Mouse (Mus musculus): Measurements from ENCODE around the gene Igf2r.

Igf2r gene

GRCm38 (mm10) chr17:12769380-12769921, at the start of gene Igf2r:
Gene Igf2r (minus strand): TSS chr17:12769664.
- DNase-seq, result peak; percentile 86 to 92

DNA sequence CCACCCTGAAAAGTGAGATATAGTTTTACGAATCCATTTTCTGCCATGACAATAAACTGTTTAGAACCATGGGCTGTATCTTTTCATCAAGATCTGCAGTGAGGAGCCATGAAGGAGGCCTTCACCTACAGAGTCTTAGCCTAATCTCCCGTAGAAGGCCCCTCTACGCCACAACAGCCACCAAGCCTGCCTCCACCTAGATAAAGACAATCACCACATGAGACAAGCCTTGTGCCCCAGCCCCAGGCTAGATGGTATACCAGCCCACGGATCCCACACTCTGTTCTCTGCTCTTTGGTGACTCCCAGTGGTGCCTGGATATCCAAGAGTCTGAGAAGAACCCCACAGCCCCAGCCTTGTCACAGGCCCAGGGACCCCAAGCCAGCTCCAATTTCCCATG, 46.4 kb upstream of the Igf2r start:
- DNase-seq, result no peak

DNA sequence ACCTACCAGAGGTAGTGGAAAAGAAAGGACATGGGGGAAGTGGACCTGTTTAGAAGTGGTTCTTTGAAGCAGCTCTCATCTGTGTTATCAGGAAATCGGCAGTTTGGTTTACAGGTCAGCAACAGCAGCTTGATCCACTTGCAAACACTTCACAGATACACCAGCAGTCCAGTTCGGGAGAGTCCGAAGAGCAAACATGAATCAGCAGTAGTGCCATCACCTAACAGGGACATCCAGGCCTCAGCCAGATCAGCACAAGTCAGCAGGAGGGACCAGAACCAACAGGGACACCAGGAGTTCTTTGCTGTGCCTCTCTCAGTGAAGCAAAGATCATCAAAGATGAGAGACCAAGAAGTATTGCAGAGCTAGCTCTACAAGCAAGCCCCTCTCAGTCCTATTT, 45.0 kb upstream of the Igf2r start:
- DNase-seq, result no peak

- no peak for DNase-seq
Measured at GRCm38 (mm10) chr17:12810973-12811303, 41.5 kb upstream of the Igf2r start.

GRCm38 (mm10) chr17:12810103-12810972, 40.9 kb upstream of the Igf2r start:
- DNase-seq, result peak; percentile 72 to 83

- DNase-seq, result no peak
Measured at GRCm38 (mm10) chr17:12808851-12809250, 39.4 kb upstream of the Igf2r start.

DNA sequence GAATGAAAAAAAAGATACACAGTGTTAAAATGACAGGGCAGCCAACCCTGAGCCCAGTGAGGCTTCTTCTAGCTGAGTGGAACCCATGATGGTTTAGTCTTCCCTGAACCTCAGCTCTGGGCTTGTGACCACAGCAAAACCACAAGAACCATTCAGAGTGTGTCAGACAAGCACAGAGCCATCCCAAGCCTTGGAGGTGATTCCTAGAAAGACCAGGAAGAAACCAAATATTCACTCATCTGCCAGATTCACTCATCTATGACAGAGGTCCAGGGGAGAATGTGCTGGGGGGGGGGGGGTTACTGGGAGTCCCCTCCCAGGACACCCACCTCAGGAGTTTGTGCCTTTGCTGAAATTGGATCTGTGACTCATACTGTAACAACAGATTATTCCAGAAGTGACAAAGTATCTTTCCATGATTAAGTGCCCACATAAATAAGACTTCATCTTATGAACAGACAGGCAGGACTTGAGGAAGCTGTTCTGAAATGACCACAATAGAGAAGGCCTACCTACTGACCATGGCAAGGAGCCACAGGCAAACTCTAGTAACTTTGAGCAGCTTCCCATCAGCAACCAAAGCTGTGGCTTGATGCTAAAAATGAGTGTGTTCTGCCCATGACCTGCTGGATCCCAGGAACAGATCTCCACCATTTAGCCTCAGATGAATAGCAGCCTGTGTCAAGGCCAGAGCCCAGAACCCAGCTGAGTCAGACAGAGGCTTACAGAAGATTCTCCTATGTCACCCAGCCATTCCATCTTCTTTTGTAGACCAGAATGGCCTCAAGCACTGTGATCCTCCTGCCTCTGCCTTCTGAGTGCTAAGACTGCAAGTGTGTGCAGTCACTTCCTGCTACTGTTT, 35.4 kb upstream of the Igf2r start:
- DNase-seq, result no peak

DNA sequence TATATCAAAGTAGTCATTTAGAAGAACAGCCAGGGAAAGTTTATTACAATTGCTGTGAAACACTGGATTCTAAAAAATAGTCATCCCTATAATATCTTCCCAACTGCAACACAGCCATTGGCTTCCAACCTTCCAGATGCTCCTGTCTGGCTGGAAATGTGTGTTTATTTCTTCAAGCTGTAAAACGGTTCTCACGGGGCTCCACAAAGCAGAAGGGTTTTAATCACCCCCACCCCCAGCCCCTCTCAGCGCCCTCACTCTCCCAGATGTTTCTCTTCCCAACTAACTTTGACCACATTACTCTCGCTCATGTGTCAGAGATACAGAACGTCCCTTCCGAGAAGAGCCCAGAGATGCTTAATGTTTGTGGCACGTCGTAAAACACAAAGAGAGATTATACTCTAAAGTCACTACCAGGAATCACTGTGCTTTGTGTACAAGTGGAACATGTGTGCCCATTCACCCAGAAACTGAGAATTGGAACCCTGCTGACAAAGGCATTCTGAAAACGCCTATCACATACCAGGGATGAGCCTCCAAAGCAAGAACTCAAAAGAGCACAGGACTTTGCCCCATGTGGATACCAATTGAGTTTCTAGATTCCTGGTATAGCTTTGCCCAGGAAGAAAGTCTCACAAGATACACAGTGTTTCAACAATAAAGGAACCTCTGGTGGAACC, 32.5 kb upstream of the Igf2r start:
- peak in 1 of 2 experiments; percentile 36 for DNase-seq

DNA sequence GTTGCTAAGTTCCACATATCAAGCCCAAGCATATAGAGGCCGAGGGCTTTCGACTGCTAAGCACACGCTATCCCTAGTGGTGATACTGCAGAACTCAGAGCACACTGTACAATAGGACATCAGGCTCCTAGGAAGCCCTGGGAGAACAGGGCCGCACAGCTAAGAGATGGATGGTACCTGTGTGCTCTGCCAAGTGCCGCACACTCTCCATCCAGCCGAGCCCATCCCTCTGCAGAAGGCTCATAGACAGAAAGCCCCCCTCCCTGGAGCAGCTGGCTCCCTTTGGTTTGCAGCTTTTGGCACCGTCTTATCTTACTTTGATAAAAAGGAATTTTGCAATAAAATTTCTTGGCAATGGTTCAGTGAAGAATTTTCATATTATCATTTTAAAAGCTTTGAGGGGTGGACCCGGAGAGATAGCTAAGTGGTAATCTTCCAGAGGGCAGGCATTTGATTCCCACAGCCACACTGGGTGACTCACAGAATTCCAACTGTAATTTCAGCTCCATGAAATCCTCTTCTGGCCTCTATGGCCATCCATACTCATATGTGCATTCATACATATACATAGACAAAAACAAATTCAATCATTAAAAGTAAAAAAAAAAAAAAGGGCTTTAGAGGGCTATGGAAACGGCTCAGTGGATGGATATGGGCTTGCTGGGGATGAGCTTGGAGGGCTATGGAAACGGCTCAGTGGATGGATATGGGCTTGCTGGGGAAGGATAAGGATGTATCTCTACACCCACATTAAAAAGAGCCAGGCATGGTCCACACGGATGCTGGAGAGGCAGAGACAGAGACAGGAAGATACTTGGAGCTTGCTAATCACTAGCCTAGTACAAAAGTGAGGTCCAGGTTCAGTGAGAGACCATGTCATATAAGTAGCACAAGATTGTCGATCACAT, 30.2 kb upstream of the Igf2r start:
- DNase-seq, result peak; percentile 45 to 57

DNA sequence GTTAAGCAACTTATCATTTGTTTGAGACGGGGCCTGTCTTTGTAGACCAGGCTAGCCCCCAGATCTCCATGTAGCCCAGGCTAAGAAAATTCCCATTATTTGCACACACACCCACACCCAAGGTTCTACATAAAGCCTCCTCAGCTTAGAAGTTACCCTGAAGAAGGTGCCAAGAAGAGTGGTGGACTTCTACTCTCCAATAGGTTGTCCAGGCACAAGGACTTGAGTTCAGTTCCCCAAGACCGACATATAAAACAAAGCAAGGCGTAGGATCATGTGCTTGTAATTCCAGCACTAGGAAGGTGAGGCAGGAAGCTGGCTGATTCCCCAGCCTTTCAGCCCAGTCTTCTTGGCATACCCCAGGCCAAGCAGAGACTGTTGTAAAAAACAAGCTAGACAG, 29.1 kb upstream of the Igf2r start:
- no peak for DNase-seq

GRCm38 (mm10) chr17:12797427-12798029, 28.1 kb upstream of the Igf2r start:
- DNase-seq, result no peak

- no peak for DNase-seq
Measured at GRCm38 (mm10) chr17:12796633-12797032, 27.2 kb upstream of the Igf2r start.

DNA sequence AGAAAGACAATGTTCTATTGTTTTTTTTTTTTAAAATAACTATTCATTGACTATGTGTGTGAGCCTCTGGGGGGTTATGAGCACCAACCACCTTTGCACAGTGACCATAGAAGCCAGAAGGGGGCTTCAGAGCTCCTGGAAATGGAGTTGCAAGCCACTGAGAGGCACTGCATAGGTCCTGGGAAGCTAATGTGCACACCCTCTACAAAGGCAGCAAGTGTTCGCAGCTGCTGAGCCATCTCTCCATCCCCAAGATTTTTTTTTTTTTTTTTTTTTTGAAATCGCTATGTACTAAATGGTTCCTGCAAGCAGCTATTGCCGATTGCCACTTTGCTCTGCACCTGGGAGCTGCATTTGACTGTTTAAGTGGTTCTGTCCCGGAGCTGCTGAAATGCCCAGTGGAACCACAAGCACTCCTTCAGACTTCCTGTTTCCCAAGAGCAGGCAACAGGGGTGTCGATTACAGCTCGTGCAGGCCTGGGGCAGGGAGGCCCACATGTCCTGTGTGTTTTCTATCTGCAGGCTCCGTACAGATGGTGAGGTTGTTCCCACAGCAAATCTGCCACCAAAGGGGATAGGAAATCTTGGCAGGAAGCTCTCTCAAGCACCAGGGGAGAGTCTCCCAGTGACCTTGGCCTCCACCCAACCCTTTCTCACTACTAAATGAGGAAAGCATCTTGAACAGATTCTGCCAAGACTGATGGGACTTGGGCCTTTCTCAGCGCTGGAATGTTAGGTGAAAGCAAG, 24.4 kb upstream of the Igf2r start:
- DNase-seq, result peak; percentile 61 to 67

- peak; percentile 57 to 71 for DNase-seq
Measured at GRCm38 (mm10) chr17:12792422-12793206, 23.1 kb upstream of the Igf2r start.

- no peak for DNase-seq
Measured at GRCm38 (mm10) chr17:12791420-12791819, 22.0 kb upstream of the Igf2r start.

GRCm38 (mm10) chr17:12791079-12791406, 21.6 kb upstream of the Igf2r start:
- no peak for DNase-seq

DNA sequence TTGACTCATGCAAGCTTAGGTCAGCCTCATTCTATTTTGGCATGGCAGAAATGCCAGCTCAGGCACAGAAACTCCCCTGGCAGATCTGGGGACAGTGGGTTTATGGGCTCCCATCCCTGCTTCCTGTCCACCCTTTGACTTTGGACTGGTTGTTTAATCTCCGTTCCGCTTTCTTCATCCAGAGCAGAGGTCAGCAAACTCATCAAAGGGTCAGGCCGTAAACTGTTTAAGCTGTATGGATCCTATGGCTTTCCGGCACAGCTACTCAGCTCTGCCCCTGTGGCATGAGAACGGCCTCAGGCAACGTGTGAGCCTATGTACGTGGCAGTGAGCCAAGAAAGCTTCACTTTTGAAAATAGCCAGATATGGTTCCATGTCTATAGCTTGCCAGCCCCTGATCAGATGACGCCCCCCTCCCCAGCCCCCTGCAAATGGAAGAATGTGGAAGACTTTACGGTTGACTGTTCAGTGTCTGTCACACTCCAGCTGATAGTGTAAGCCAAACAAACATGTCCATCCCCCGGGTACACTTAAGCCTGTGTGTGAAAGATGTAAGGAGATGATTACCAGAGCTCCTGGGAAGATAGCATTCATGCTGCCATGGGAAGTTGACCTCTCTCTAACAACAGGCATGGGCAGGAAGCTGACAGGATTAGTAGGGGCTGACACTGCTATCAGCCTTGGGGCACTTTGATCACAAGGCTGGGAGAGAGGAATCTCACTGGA, 21.1 kb upstream of the Igf2r start:
- peak; percentile 42 to 59 for DNase-seq

DNA sequence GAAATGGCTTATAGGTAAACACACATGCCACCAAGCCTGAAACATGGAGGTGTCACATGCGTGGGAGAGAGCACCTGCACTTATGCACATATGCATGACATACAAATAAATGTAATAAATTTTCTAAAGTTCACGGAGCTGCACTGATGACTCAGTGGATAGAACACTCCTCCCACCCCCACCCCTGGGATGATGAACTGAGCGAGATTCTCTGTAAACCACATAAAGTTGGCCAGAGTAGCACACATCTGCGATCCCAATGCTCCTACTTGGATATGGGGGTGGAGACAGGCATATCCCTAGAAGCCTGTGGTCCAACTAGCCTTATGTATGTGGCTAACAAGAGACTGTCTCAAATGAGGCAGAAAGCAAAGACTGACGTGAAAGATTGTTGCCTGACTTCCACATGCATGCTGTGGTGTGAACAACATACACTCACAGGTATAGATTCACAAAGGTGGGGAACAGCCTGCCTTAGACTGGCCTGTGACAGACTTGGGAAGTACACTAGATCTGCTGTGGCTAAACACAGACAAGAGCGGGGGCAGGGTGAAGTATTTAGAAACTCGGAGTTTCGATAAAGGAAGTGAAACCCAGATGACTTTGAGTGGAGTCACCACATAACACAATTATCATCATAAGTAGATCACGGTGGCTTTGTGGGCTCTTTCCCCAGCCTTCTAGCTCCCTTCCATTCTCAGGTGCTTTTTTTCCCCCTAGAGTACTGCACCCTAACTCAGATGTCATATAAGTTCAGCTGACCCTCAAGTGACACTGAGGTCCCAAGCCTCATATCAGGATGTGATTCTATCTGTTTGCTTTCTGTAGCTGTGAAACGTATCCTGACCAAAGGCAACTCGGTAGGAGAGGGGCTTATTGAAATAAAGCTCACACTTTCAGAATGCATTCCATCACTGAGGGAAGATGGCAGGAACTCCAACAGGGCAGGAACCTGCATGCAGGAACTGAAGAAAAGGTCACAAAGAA, 13.7 kb upstream of the Igf2r start:
- DNase-seq, result no peak

All from kidney, postnatal 4 days (tissue).